Mouse (Mus musculus): ENCODE data around the gene Notch1. TPM values are rescaled to one million over a fixed set of nuclear protein-coding genes. Genes with fewer than 3 reads are reported as not detected.
A peak's percentile ranks its signal among the peaks of the same experiment; 100 is the strongest.

The Notch1 gene
- total and polyA plus RNA-seq, 3 experiments = 0.02 to 0.71 TPM; not detected in 1

GRCm38 (mm10) chr2:26482824-26483223, 33.6 kb downstream of the Notch1 start:
- Histone ChIP-seq H3K4me1 (ENCODE audit: insufficient read depth, low read depth, low read length) (peaks cover 18% of the 10 kb centered on the region), H3K27me3 (ENCODE audit: insufficient read depth, low read length) (peaks cover 32% of the 10 kb centered on the region), H3K36me3 (replicated peaks) (no peaks in the 10 kb centered on the region), H3K4me3 (ENCODE audit: low read depth, low read length) (no peak overlapping the region; the same call in 1 of the 2 replicates), H3K9me3 (replicated peaks) (no peaks in the 10 kb centered on the region)
- ATAC-seq (ENCODE audit: extremely low read depth, insufficient number of reproducible peaks, low FRiP score, poor library complexity, severe bottlenecking) = no peak
- no peak for DNase-seq (ENCODE audit: low spot score)
- TF ChIP-seq CTCF (IDR thresholded peaks at IDR 0.05; ENCODE audit: low read depth, low read length) = no peak
- TF ChIP-seq TAL1 (conservative IDR thresholded peaks at IDR 0.05; ENCODE audit: low read depth, low read length) = no peak
- TF ChIP-seq GATA1 (IDR thresholded peaks at IDR 0.05; ENCODE audit: borderline replicate concordance, low read length) = no peak
- TF ChIP-seq POLR2AphosphoS5 (IDR thresholded peaks at IDR 0.05; ENCODE audit: insufficient replicate concordance, low read depth, low read length) = no peak
- TF ChIP-seq GATA2 (IDR thresholded peaks at IDR 0.05; ENCODE audit: borderline replicate concordance, low read depth, low read length) = no peak

- Histone ChIP-seq H3K4me3 (ENCODE audit: low read depth, low read length) (no peak overlapping the region), H3K4me1 (ENCODE audit: insufficient read depth, low read depth, low read length) (peaks cover 18% of the 10 kb centered on the region), H3K9me3 (replicated peaks) (no peaks in the 10 kb centered on the region), H3K27me3 (ENCODE audit: insufficient read depth, low read length) (peaks cover 32% of the 10 kb centered on the region), H3K36me3 (replicated peaks) (no peaks in the 10 kb centered on the region)
- ATAC-seq (ENCODE audit: extremely low read depth, insufficient number of reproducible peaks, low FRiP score, poor library complexity, severe bottlenecking) = no peak
- DNase-seq (ENCODE audit: low spot score) = no peak
- TF ChIP-seq GATA2 (IDR thresholded peaks at IDR 0.05; ENCODE audit: borderline replicate concordance, low read depth, low read length) (no peak), POLR2AphosphoS5 (IDR thresholded peaks at IDR 0.05; ENCODE audit: insufficient replicate concordance, low read depth, low read length) (no peak), TAL1 (conservative IDR thresholded peaks at IDR 0.05; ENCODE audit: low read depth, low read length) (no peak), CTCF (IDR thresholded peaks at IDR 0.05; ENCODE audit: low read depth, low read length) (no peak), GATA1 (IDR thresholded peaks at IDR 0.05; ENCODE audit: borderline replicate concordance, low read length) (no peak)
Measured at GRCm38 (mm10) chr2:26481724-26482495, 34.6 kb downstream of the Notch1 start.

- Histone ChIP-seq H3K36me3 (replicated peaks) (no peaks in the 10 kb centered on the region), H3K27me3 (ENCODE audit: insufficient read depth, low read length) (peaks cover 34% of the 10 kb centered on the region)
Measured at GRCm38 (mm10) chr2:26480911-26481310, 35.6 kb downstream of the Notch1 start.

DNA sequence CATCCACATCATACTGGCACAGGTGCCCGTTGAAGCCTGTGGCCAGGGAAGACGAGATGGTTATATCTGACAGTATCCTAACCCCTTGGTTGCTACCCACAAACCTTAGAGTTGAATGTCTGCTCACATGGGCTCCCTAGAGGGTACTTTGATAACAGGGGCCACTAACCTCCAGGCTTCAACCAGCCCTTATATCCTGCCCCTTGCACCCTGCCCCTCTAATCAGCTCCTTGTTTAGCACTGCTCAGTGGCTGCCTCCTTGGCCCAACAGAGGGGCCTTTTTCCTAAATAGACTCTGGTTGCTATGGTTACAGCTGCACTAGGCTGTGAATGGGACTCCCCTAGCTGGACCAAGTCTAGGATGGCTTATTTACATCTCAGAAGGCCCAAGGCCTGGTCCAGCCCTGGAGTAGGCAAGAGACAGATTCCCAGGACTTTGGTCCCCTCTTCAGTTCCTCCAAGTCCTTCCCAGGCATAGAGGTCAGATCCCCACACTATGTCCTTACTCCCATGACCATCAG, 37.7 kb downstream of the Notch1 start:
- ATAC-seq (ENCODE audit: extremely low read depth, insufficient number of reproducible peaks, low FRiP score, poor library complexity, severe bottlenecking) = no peak
- H3K27me3 ChIP-seq (ENCODE audit: insufficient read depth, low read length) = peaks cover 37% of the 10 kb centered on the region
- H3K9me3 ChIP-seq (replicated peaks) = no peaks in the 10 kb centered on the region
- peaks cover 11% of the 10 kb centered on the region for H3K4me1 ChIP-seq (ENCODE audit: insufficient read depth, low read depth, low read length)
- no peak overlapping the region for H3K4me3 ChIP-seq (ENCODE audit: low read depth, low read length)
- TF ChIP-seq CTCF (IDR thresholded peaks at IDR 0.05; ENCODE audit: low read depth, low read length) (no peak), TAL1 (conservative IDR thresholded peaks at IDR 0.05; ENCODE audit: low read depth, low read length) (no peak), GATA1 (IDR thresholded peaks at IDR 0.05; ENCODE audit: borderline replicate concordance, low read length) (no peak), GATA2 (IDR thresholded peaks at IDR 0.05; ENCODE audit: borderline replicate concordance, low read depth, low read length) (no peak), POLR2AphosphoS5 (IDR thresholded peaks at IDR 0.05; ENCODE audit: insufficient replicate concordance, low read depth, low read length) (no peak)
- no peaks in the 10 kb centered on the region for H3K36me3 ChIP-seq (replicated peaks)
- DNase-seq (ENCODE audit: low spot score) = no peak

More at GRCm38 (mm10) chr2:26480911-26481310, 35.6 kb downstream of the Notch1 start:
- peaks cover 18% of the 10 kb centered on the region for H3K4me1 ChIP-seq (ENCODE audit: insufficient read depth, low read depth, low read length)
- DNase-seq (ENCODE audit: low spot score) = no peak
- TF ChIP-seq GATA1 (IDR thresholded peaks at IDR 0.05; ENCODE audit: borderline replicate concordance, low read length) = no peak
- TF ChIP-seq CTCF (IDR thresholded peaks at IDR 0.05; ENCODE audit: low read depth, low read length) = no peak
- TF ChIP-seq POLR2AphosphoS5 (IDR thresholded peaks at IDR 0.05; ENCODE audit: insufficient replicate concordance, low read depth, low read length) = no peak
- no peak for TF ChIP-seq TAL1 (conservative IDR thresholded peaks at IDR 0.05; ENCODE audit: low read depth, low read length)
- TF ChIP-seq GATA2 (IDR thresholded peaks at IDR 0.05; ENCODE audit: borderline replicate concordance, low read depth, low read length) = no peak
- no peaks in the 10 kb centered on the region for H3K9me3 ChIP-seq (replicated peaks)
- H3K4me3 ChIP-seq (ENCODE audit: low read depth, low read length) = no peak overlapping the region
- ATAC-seq (ENCODE audit: extremely low read depth, insufficient number of reproducible peaks, low FRiP score, poor library complexity, severe bottlenecking) = no peak

DNA sequence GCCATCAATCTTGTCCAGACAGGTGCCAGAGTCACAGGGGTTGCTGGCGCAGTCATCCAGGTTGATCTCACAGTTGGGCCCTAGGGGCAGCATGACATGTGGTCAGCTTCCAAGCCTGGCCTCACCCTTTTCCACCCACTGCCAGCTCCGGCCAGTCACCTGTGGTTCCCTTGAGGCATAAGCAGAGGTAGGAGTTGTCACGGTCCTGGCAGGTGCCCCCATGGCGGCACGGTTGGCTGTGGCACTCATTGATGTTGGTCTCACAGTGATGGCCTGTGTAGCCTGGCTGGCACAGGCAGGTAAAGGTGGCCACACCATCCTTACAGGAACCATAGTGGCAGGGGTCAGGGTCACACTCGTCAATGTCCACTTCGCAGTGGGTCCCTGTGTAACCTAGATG, 38.6 kb downstream of the Notch1 start:
- H3K4me1 ChIP-seq (ENCODE audit: insufficient read depth, low read depth, low read length) = peaks cover 5% of the 10 kb centered on the region; the same call in 1 of the 2 replicates
- H3K9me3 ChIP-seq (replicated peaks) = no peaks in the 10 kb centered on the region
- TF ChIP-seq CTCF (IDR thresholded peaks at IDR 0.05; ENCODE audit: low read depth, low read length) = 0 out of 2 replicates have a peak, but pooled peaks have one; percentile 3
- TF ChIP-seq POLR2AphosphoS5 (IDR thresholded peaks at IDR 0.05; ENCODE audit: insufficient replicate concordance, low read depth, low read length) = no peak
- H3K36me3 ChIP-seq (replicated peaks) = no peaks in the 10 kb centered on the region
- peaks cover 41% of the 10 kb centered on the region for H3K27me3 ChIP-seq (ENCODE audit: insufficient read depth, low read length)
- ATAC-seq (ENCODE audit: extremely low read depth, insufficient number of reproducible peaks, low FRiP score, poor library complexity, severe bottlenecking) (no peak), DNase-seq (ENCODE audit: low spot score) (no peak)
- H3K4me3 ChIP-seq (ENCODE audit: low read depth, low read length) = no peak overlapping the region

DNA sequence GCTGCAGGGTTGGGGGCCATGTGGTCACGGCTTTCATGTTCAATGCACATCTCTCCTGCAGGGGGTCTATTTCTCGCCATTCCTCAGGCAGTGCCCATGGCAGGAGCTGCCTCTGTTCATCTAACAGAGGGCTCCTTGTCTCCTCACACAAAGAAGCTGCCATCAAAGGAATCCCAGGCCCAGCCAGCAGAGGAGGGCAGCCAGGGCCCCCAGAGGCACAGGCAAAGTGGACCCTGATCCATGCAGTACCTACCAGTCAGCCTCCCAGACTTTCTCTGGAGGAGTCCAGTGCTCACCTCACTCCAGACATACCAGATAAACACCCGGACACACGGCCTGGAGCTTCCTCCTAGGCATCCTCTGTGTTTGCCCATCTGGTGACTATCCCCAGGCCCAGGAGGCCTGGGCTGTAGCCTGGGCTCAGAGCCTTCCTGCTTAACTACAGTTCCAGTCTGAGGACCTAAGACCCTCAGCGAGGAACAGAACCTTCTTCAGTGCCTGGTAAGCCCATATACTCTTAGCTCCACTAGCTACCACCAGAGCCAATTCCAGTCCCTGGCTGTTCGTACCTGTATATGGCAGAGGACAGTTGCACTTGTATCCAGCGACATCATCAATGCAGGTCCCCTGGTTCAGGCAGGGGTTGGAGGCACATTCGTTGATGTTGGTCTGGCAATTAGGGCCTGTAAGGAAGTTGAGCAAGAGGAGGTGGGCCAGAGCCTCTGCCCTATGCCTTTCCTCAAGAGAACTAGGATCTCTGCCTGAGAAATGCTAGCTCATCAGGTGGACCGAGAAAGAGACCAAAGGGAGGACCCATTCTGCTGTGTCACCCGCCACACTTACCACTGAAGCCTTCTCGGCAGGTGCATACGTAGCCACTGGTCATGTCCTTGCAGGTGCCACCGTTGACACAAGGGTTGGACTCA, 40.7 kb downstream of the Notch1 start:
- peaks cover 50% of the 10 kb centered on the region for H3K27me3 ChIP-seq (ENCODE audit: insufficient read depth, low read length)
- no peaks in the 10 kb centered on the region for H3K36me3 ChIP-seq (replicated peaks)
- DNase-seq (ENCODE audit: low spot score) = no peak
- ATAC-seq (ENCODE audit: extremely low read depth, insufficient number of reproducible peaks, low FRiP score, poor library complexity, severe bottlenecking) = no peak
- TF ChIP-seq CTCF (IDR thresholded peaks at IDR 0.05; ENCODE audit: low read depth, low read length) (no peak), POLR2AphosphoS5 (IDR thresholded peaks at IDR 0.05; ENCODE audit: insufficient replicate concordance, low read depth, low read length) (no peak), TAL1 (conservative IDR thresholded peaks at IDR 0.05; ENCODE audit: low read depth, low read length) (no peak), GATA2 (IDR thresholded peaks at IDR 0.05; ENCODE audit: borderline replicate concordance, low read depth, low read length) (no peak), GATA1 (IDR thresholded peaks at IDR 0.05; ENCODE audit: borderline replicate concordance, low read length) (no peak)
- no peak overlapping the region for H3K4me3 ChIP-seq (ENCODE audit: low read depth, low read length)
- H3K9me3 ChIP-seq (replicated peaks) = no peaks in the 10 kb centered on the region
- H3K4me1 ChIP-seq (ENCODE audit: insufficient read depth, low read depth, low read length) = peaks cover 7% of the 10 kb centered on the region; the same call in 1 of the 2 replicates
